Mouse (Mus musculus) c-Kit-positive CD71-positive TER-119-negative erythroid progenitor cells, embryonic 14.5 days (primary cell): Measurements from ENCODE around the gene Tcf7l1.

Experiments
- DNase-seq: peaks from one replicate; pipeline ENCODE4 v3.0.0-alpha.2; 2013; ENCODE audit warnings: low read depth

Gene Tcf7l1

GRCm38 (mm10) chr6:72698559-72698958, 90.5 kb downstream of the Tcf7l1 start:
- DNase-seq = no peak

- no peak for DNase-seq
Observed at GRCm38 (mm10) chr6:72696601-72697335, 92.3 kb downstream of the Tcf7l1 start.

- no peak for DNase-seq
Observed at GRCm38 (mm10) chr6:72694791-72695204, 94.3 kb downstream of the Tcf7l1 start.

GRCm38 (mm10) chr6:72694047-72694790, 94.8 kb downstream of the Tcf7l1 start:
- no peak for DNase-seq

- DNase-seq = no peak
Observed at GRCm38 (mm10) chr6:72692469-72692868, 96.6 kb downstream of the Tcf7l1 start.

- DNase-seq = no peak
Observed at GRCm38 (mm10) chr6:72691549-72691948, 97.5 kb downstream of the Tcf7l1 start.

- DNase-seq = no peak
Observed at GRCm38 (mm10) chr6:72690595-72690994, 98.5 kb downstream of the Tcf7l1 start.

- DNase-seq = no peak
Observed at GRCm38 (mm10) chr6:72690001-72690400, 99.1 kb downstream of the Tcf7l1 start.

- DNase-seq = no peak
Observed at GRCm38 (mm10) chr6:72689046-72689445, 100.0 kb downstream of the Tcf7l1 start.

GRCm38 (mm10) chr6:72685165-72685564, 103.9 kb downstream of the Tcf7l1 start:
- no peak for DNase-seq

GRCm38 (mm10) chr6:72684260-72684805, 104.7 kb downstream of the Tcf7l1 start:
- DNase-seq = no peak

- no peak for DNase-seq
Observed at GRCm38 (mm10) chr6:72682238-72682637, 106.8 kb downstream of the Tcf7l1 start.

- DNase-seq = no peak
Observed at GRCm38 (mm10) chr6:72680936-72681335, 108.1 kb downstream of the Tcf7l1 start.

GRCm38 (mm10) chr6:72678631-72679030, 110.4 kb downstream of the Tcf7l1 start:
- DNase-seq = no peak

GRCm38 (mm10) chr6:72677510-72678220, 111.4 kb downstream of the Tcf7l1 start:
- DNase-seq = no peak

- DNase-seq = no peak
Observed at GRCm38 (mm10) chr6:72677079-72677478, 112.0 kb downstream of the Tcf7l1 start.

- DNase-seq = no peak
Observed at GRCm38 (mm10) chr6:72676376-72676775, 112.7 kb downstream of the Tcf7l1 start.

- no peak for DNase-seq
Observed at GRCm38 (mm10) chr6:72673751-72674150, 115.3 kb downstream of the Tcf7l1 start.

GRCm38 (mm10) chr6:72671129-72671528, 117.9 kb downstream of the Tcf7l1 start:
- no peak for DNase-seq

GRCm38 (mm10) chr6:72667021-72667420, 122.0 kb downstream of the Tcf7l1 start:
- DNase-seq = peak; percentile 25

GRCm38 (mm10) chr6:72664290-72664689, 124.8 kb downstream of the Tcf7l1 start:
- DNase-seq = no peak

GRCm38 (mm10) chr6:72663000-72663399, 126.1 kb downstream of the Tcf7l1 start:
- DNase-seq = no peak

- no peak for DNase-seq
Observed at GRCm38 (mm10) chr6:72660391-72660720, 128.7 kb downstream of the Tcf7l1 start.
